Mouse (Mus musculus): ENCODE measurements at regions not wholly inside any gene's neighbourhood (a gene's known extent, or its start where the extent isn't known, plus 50 kb on each side); places are given as distances from the start of the nearest gene placed in this dataset.

DNA sequence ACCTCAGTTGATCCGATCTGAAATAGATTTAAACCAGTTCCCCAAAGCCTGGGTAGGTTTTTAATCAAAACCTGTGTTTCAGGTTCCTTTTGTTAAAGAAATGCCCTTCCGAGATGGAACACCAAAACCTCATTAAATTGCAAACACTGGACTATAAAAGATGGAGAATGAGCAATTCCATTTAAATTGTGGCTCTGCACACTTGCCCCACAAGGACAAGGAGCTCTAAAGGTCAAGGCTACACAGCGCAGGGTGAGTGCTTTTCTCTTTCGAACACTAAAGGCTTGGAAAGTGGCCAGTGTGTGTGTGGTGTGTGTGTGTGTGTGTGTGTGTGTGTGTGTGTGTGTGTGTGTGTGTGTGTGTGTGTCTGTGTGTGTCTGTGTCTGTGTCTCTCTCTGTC, 246.1 kb downstream of the Tmem38b start:
- TF ChIP-seq CTCF (IDR thresholded peaks at IDR 0.05; ENCODE audit: extremely low read depth, insufficient read depth, insufficient read length, insufficient replicate concordance) = no peak
- no peak for TF ChIP-seq POLR2A (IDR thresholded peaks at IDR 0.05; ENCODE audit: low read depth, low read length)

All from spleen, adult 2 months (tissue).